Mouse (Mus musculus) limb, embryonic 11.5 days (tissue): ENCODE measurements around the gene Fah. TPM values are rescaled to one million over a fixed set of nuclear protein-coding genes. Genes with fewer than 3 reads are reported as not detected.

ENCODE experiments used
- ATAC-seq: fragments of 200-750 bp; cut with Nextera tagmentation; 2 replicates; pipeline ENCODE4 v1.8.0; 2017; ENCODE audit warnings: low read depth; ENCODE audit not compliant: insufficient number of reproducible peaks, low FRiP score, low TSS enrichment
- DNase-seq: peaks from one replicate; pipeline ENCODE4 v3.0.0-alpha.2; 2015; ENCODE audit warnings: low spot score
- H3K27ac ChIP-seq: fragments of 300-500 bp; sonication (generic); replicated peaks from 2 replicates; pipeline ENCODE4 v1.5.1; 2014; ENCODE audit warnings: low read depth, mild to moderate bottlenecking, low read length
- H3K27me3 ChIP-seq: fragments of 300-500 bp; sonication (generic); 2 replicates; pipeline ENCODE4 v1.6.1; 2014; ENCODE audit warnings: mild to moderate bottlenecking, low read length, mixed read lengths; ENCODE audit not compliant: control insufficient read depth, insufficient read depth
- H3K36me3 ChIP-seq: fragments of 300-500 bp; sonication (generic); 2 replicates; pipeline ENCODE4 v1.6.1; 2014; ENCODE audit warnings: mild to moderate bottlenecking, low read length, moderate library complexity, mixed read lengths; ENCODE audit not compliant: control insufficient read depth, insufficient read depth
- H3K4me1 ChIP-seq: fragments of 300-500 bp; sonication (generic); 2 replicates; pipeline ENCODE4 v1.6.1; 2014; ENCODE audit warnings: low read length, mixed read lengths; ENCODE audit not compliant: control insufficient read depth, insufficient read depth
- H3K4me2 ChIP-seq: fragments of 300-500 bp; sonication (generic); 2 replicates; pipeline ENCODE4 v1.6.1; 2014; ENCODE audit warnings: low read depth, mild to moderate bottlenecking, moderate library complexity; ENCODE audit not compliant: severe bottlenecking
- H3K4me3 ChIP-seq: fragments of 300-500 bp; sonication (generic); 2 replicates; pipeline ENCODE4 v1.5.1; 2014; ENCODE audit warnings: low read depth, low read length
- H3K9ac ChIP-seq: fragments of 300-500 bp; sonication (generic); 2 replicates; pipeline ENCODE4 v1.6.1; 2014; ENCODE audit warnings: mild to moderate bottlenecking, low read length
- H3K9me3 ChIP-seq: fragments of 300-500 bp; sonication (generic); 2 replicates; pipeline ENCODE4 v1.6.1; 2016; ENCODE audit warnings: low read length; ENCODE audit not compliant: control insufficient read depth
- WGBS: fragments of 180-500 bp; shearing (Covaris S2); extraction: QIAGEN DNeasy Blood & Tissue Kit; methylation state at CpG from one replicate; pipeline ENCODE4 v1.1.7; 2014; 5-methylcytosine and 5-hydroxymethylcytosine counted together
- polyA plus RNA-seq: library from polyadenylated mRNA; unstranded; fragments of >200 nt; fragmentation: Nextera tagmentation; extraction: Ambion mirVana; gene quantifications from 2 replicates; pipeline ENCODE4 v1.2.1, GENCODE M21; 2014

Gene Fah
- polyA plus RNA-seq, 1 experiment from 2014 or later: 1.9 TPM

GRCm38 (mm10) chr7:84636939-84637338, 30.4 kb upstream of the Fah start:
- no peak for ATAC-seq
- no peak overlapping the region for H3K9ac ChIP-seq

GRCm38 (mm10) chr7:84631878-84632277, 25.4 kb upstream of the Fah start:
- 87% methylated on average over 3 of the region's 3 CpGs for WGBS
- no peak overlapping the region for H3K4me3 ChIP-seq
- no peak overlapping the region for H3K27ac ChIP-seq
- no peaks in the 10 kb centered on the region; the same call in 1 of the 2 replicates for H3K36me3 ChIP-seq
- H3K4me1 ChIP-seq: no peaks in the 10 kb centered on the region
- ATAC-seq (no peak), DNase-seq (no peak)
- H3K4me2 ChIP-seq: no peak overlapping the region
- no peak overlapping the region for H3K9ac ChIP-seq
- H3K9me3 ChIP-seq: no peaks in the 10 kb centered on the region
- H3K27me3 ChIP-seq: no peaks in the 10 kb centered on the region

More at GRCm38 (mm10) chr7:84636939-84637338, 30.4 kb upstream of the Fah start:
- H3K27me3 ChIP-seq: no peaks in the 10 kb centered on the region
- H3K4me2 ChIP-seq: no peak overlapping the region
- H3K4me1 ChIP-seq: no peaks in the 10 kb centered on the region
- no peak overlapping the region for H3K27ac ChIP-seq
- H3K9me3 ChIP-seq: no peaks in the 10 kb centered on the region
- no peak overlapping the region for H3K4me3 ChIP-seq
- DNase-seq: no peak
- H3K36me3 ChIP-seq: no peaks in the 10 kb centered on the region; the same call in 1 of the 2 replicates

GRCm38 (mm10) chr7:84623718-84624117, 17.2 kb upstream of the Fah start:
- Histone ChIP-seq H3K27ac (no peak overlapping the region), H3K4me1 (no peaks in the 10 kb centered on the region), H3K4me2 (no peak overlapping the region), H3K4me3 (no peak overlapping the region), H3K9ac (no peak overlapping the region), H3K36me3 (peaks cover 7% of the 10 kb centered on the region; the same call in 1 of the 2 replicates), H3K9me3 (no peaks in the 10 kb centered on the region), H3K27me3 (no peaks in the 10 kb centered on the region)
- 97% methylated on average over 4 of the region's 4 CpGs for WGBS
- no peak for DNase-seq
- ATAC-seq: no peak

- peaks cover 7% of the 10 kb centered on the region; the same call in 1 of the 2 replicates for H3K36me3 ChIP-seq
- H3K4me3 ChIP-seq: no peak overlapping the region
- WGBS: 95% methylated on average over 3 of the region's 3 CpGs
- DNase-seq (no peak), ATAC-seq (no peak)
- no peak overlapping the region for H3K4me2 ChIP-seq
- H3K27ac ChIP-seq: no peak overlapping the region
- H3K27me3 ChIP-seq: no peaks in the 10 kb centered on the region
- H3K4me1 ChIP-seq: no peaks in the 10 kb centered on the region
- H3K9ac ChIP-seq: no peak overlapping the region
- no peaks in the 10 kb centered on the region for H3K9me3 ChIP-seq
These were observed 14.4 kb upstream of the Fah start for GRCm38 (mm10) chr7:84620956-84621355.

GRCm38 (mm10) chr7:84618951-84619350, 12.4 kb upstream of the Fah start:
- ATAC-seq: no peak
- no peak overlapping the region for H3K4me3 ChIP-seq
- no peak overlapping the region for H3K4me2 ChIP-seq
- H3K4me1 ChIP-seq: no peaks in the 10 kb centered on the region
- WGBS: 90% methylated on average over 2 of the region's 2 CpGs
- peaks cover 3% of the 10 kb centered on the region; the same call in 1 of the 2 replicates for H3K36me3 ChIP-seq
- no peaks in the 10 kb centered on the region for H3K27me3 ChIP-seq
- no peak overlapping the region for H3K27ac ChIP-seq
- no peak for DNase-seq
- H3K9me3 ChIP-seq: no peaks in the 10 kb centered on the region
- no peak overlapping the region for H3K9ac ChIP-seq

GRCm38 (mm10) chr7:84612445-84612844, 5.9 kb upstream of the Fah start:
- no peak for ATAC-seq
- no peaks in the 10 kb centered on the region for H3K4me1 ChIP-seq
- no peak overlapping the region for H3K27ac ChIP-seq
- no peak for DNase-seq
- no peak overlapping the region for H3K4me3 ChIP-seq
- H3K9ac ChIP-seq: no peak overlapping the region
- H3K4me2 ChIP-seq: no peak overlapping the region
- no peaks in the 10 kb centered on the region for H3K27me3 ChIP-seq
- 92% methylated on average over 4 of the region's 4 CpGs for WGBS
- H3K9me3 ChIP-seq: no peaks in the 10 kb centered on the region
- H3K36me3 ChIP-seq: no peaks in the 10 kb centered on the region

- no peak for ATAC-seq
These were observed 5.1 kb upstream of the Fah start for GRCm38 (mm10) chr7:84611609-84612008.

GRCm38 (mm10) chr7:84605704-84606292, 724 bp downstream of the Fah start:
- H3K27me3 ChIP-seq: no peaks in the 10 kb centered on the region

More at GRCm38 (mm10) chr7:84611609-84612008, 5.1 kb upstream of the Fah start:
- Histone ChIP-seq H3K36me3 (no peaks in the 10 kb centered on the region), H3K9me3 (no peaks in the 10 kb centered on the region), H3K27me3 (no peaks in the 10 kb centered on the region), H3K4me2 (no peak overlapping the region), H3K4me1 (no peaks in the 10 kb centered on the region), H3K27ac (no peak overlapping the region), H3K4me3 (no peak overlapping the region), H3K9ac (no peak overlapping the region)
- no peak for DNase-seq
- 92% methylated on average over 1 of the region's 1 CpGs for WGBS

More at GRCm38 (mm10) chr7:84605704-84606292, 724 bp downstream of the Fah start:
- peak overlapping the region; percentile 42 for H3K4me3 ChIP-seq
- no peaks in the 10 kb centered on the region for H3K36me3 ChIP-seq
- no peak overlapping the region for H3K27ac ChIP-seq
- no peaks in the 10 kb centered on the region for H3K9me3 ChIP-seq
- peak; percentile 79 for ATAC-seq
- H3K4me1 ChIP-seq: no peaks in the 10 kb centered on the region
- H3K9ac ChIP-seq: peak overlapping the region; percentile 24
- WGBS: 1% methylated on average over 35 of the region's 36 CpGs
- H3K4me2 ChIP-seq: peak overlapping the region; percentile 97
- DNase-seq: peak; percentile 52
